Mouse (Mus musculus) G1E (cell line): ENCODE data around the gene Zfp710.

ENCODE experiments used
- CTCF ChIP-seq: IDR thresholded peaks from 2 replicates; pipeline ENCODE4 v1.5.1; 2012; ENCODE audit warnings: low read depth, low read length, inconsistent platforms, mixed read lengths
- GATA1 ChIP-seq: IDR thresholded peaks from 2 replicates; pipeline ENCODE4 v1.6.1; 2012; ENCODE audit warnings: borderline replicate concordance, low read length, inconsistent platforms, mixed read lengths

- TF ChIP-seq CTCF (no peak), GATA1 (no peak)
Measured at GRCm38 (mm10) chr7:80069615-80070327, 45.2 kb downstream of the Zfp710 start.
